Mouse (Mus musculus) embryo, embryonic 9.5 days (tissue): ENCODE results near the gene Cox7a2l.

Source experiments
- DNase-seq: peaks from one replicate; pipeline ENCODE4 v3.0.0-alpha.2; 2017; ENCODE audit errors: extremely low spot score

Cox7a2l gene

GRCm38 (mm10) chr17:83453587-83453986, 63.5 kb downstream of the Cox7a2l start:
- DNase-seq, result no peak

- DNase-seq, result no peak
These were observed 64.7 kb downstream of the Cox7a2l start for GRCm38 (mm10) chr17:83452451-83452850.
